Mouse (Mus musculus): ENCODE measurements at regions not wholly inside any gene's neighbourhood (a gene's known extent, or its start where the extent isn't known, plus 50 kb on each side); places are given as distances from the start of the nearest gene placed in this dataset.

GRCm38 (mm10) chr2:174897424-174897823 is 112.6 kb upstream of the Gm14444 start:
- DNase-seq: no peak

- no peak for DNase-seq
These were observed 109.9 kb upstream of the Gm14444 start for GRCm38 (mm10) chr2:174899940-174900670.

GRCm38 (mm10) chr2:174900671-174900991 is 109.4 kb upstream of the Gm14444 start:
- peak in 1 of 2 experiments; percentile 69 for DNase-seq

- DNase-seq: no peak
These were observed 108.2 kb upstream of the Gm14444 start for GRCm38 (mm10) chr2:174901801-174902200.

- DNase-seq: no peak
These were observed 106.4 kb upstream of the Gm14444 start for GRCm38 (mm10) chr2:174903627-174904026.

GRCm38 (mm10) chr2:174905865-174906639 is 104.0 kb upstream of the Gm14444 start:
- peak in 1 of 2 experiments; percentile 34 for DNase-seq

GRCm38 (mm10) chr2:174917146-174917905 is 92.7 kb upstream of the Gm14444 start:
- DNase-seq: no peak

- no peak for DNase-seq
These were observed 92.1 kb upstream of the Gm14444 start for GRCm38 (mm10) chr2:174917975-174918374.

- no peak for DNase-seq
These were observed 87.8 kb upstream of the Gm14444 start for GRCm38 (mm10) chr2:174922208-174922607.

- no peak for DNase-seq
These were observed 80.3 kb upstream of the Gm14444 start for GRCm38 (mm10) chr2:174929718-174930117.

- peak; percentile 82 to 87 for DNase-seq
These were observed 77.7 kb upstream of the Gm14444 start for GRCm38 (mm10) chr2:174932137-174933012.

GRCm38 (mm10) chr2:174933013-174933353 is 77.1 kb upstream of the Gm14444 start:
- no peak for DNase-seq

- peak in 1 of 2 experiments; percentile 18 for DNase-seq
These were observed 73.4 kb upstream of the Gm14444 start for GRCm38 (mm10) chr2:174936665-174937064.

- no peak for DNase-seq
These were observed 72.1 kb upstream of the Gm14444 start for GRCm38 (mm10) chr2:174937930-174938329.

GRCm38 (mm10) chr2:174942221-174942620 is 67.8 kb upstream of the Gm14444 start:
- DNase-seq: no peak

GRCm38 (mm10) chr2:174948106-174948505 is 61.9 kb upstream of the Gm14444 start:
- DNase-seq: no peak
